Mouse (Mus musculus) fat pad, adult 2 months (tissue): ENCODE measurements at regions not wholly inside any gene's neighbourhood (a gene's known extent, or its start where the extent isn't known, plus 50 kb on each side); places are given as distances from the start of the nearest gene placed in this dataset.

ENCODE experiments used
- DNase-seq: peaks from one replicate; pipeline ENCODE4 v3.0.0-alpha.2; 2011; ENCODE audit warnings: low read depth, low spot score; ENCODE audit errors: extremely low read depth

GRCm38 (mm10) chr9:61713806-61714205, 200.5 kb downstream of the Rplp1 start:
- no peak for DNase-seq

- DNase-seq, result no peak
Measured at GRCm38 (mm10) chr9:61711296-61711695, 203.0 kb downstream of the Rplp1 start.

GRCm38 (mm10) chr9:61707875-61708274, 206.5 kb downstream of the Rplp1 start:
- DNase-seq, result no peak

GRCm38 (mm10) chr9:61707296-61707695, 207.0 kb downstream of the Rplp1 start:
- no peak for DNase-seq

- no peak for DNase-seq
Measured at GRCm38 (mm10) chr9:61706263-61706755, 208.0 kb downstream of the Rplp1 start.

- no peak for DNase-seq
Measured at GRCm38 (mm10) chr9:61705586-61706233, 208.6 kb downstream of the Rplp1 start.

GRCm38 (mm10) chr9:61703301-61703700, 211.0 kb downstream of the Rplp1 start:
- DNase-seq, result no peak

DNA sequence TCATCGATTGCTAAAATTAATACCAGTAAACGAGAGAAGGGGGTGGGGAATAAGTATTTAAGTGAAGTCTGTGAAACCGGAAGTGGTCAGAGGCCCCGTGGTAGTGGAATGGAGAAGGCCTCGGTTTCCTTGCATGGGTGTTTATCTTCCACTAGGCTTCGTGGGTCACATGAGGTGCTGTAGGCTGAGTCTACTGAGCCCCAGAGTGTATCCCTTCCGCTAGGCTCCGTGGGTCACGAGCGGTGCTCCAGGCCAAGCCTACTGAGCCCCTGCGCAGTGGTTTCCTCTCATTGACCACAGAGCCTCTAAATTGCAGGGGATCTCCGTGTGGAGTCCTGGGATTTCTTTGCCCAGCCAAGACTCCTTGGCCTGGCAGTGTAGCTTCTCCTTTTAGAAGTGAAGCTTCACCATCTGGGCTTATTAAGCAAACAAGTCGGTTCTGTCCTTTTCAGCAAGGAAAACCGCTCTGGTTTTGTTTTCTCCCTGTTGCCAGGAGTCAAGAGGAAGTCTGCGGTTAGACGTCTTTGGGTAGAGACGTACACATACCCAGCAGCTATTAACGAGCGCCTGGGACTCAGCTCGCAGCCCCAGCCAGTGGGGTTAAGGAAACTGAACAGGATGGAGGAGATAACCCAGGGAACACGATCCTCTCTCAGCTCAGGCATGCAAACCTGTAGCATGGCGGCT, 211.9 kb downstream of the Rplp1 start:
- no peak for DNase-seq

DNA sequence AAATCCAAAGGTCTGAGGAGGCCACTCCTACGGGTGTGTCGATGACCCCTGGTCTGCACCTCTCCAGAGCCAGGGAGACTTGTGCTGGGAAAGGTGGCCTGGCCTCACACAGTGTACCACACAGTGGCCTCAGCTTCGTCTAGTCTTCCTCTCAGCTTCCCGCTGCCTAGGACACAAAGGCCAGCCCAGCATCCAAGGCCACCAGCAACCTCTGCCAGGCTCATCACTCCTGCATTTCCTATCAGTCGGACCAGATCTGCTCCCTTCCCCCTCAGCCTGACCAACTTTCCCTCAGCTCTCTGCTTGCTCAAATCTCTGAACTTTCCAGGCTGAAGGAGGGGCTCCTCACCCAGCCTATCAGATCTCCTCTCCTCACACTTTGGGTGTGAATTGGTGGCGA, 213.8 kb downstream of the Rplp1 start:
- DNase-seq, result no peak

DNA sequence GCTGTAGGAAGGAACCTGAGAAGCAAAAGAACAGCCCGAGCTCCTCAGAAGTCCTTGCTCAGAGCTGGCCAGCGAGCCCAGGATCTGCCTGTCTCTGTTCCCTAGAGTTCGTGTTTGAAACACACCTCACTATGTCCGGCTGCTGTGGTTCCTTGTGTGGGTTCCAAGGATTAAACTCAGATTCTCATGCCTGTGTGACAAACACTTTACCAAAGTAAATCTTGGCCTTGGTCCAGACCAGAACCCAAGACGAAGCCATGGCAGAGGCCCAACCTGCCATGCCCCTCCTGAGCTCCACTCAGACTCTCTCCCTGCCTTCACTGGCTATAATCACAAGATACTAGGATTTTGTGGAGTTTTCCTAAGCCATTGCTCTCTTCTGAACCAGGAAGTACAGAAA, 214.7 kb downstream of the Rplp1 start:
- DNase-seq, result no peak

GRCm38 (mm10) chr9:61697959-61698358, 216.4 kb downstream of the Rplp1 start:
- no peak for DNase-seq

DNA sequence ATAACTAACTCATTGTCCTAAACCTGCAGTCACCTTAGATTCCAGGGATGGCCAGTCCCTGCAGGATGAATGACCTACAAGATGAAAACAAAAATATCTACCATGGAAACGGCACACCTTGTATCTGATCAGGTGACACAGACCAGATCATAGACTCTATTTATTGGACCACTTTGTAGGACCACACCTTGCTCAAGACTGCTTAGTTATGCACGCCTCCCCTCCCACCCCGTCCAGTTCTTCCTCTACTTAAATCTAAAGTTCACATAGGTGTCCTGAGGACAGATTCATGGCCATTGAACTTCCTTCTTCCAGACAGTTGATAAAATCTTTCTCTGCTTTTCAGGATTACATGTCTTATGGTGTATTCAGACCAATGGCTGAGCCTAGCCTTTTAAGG, 217.5 kb downstream of the Rplp1 start:
- DNase-seq, result no peak

DNA sequence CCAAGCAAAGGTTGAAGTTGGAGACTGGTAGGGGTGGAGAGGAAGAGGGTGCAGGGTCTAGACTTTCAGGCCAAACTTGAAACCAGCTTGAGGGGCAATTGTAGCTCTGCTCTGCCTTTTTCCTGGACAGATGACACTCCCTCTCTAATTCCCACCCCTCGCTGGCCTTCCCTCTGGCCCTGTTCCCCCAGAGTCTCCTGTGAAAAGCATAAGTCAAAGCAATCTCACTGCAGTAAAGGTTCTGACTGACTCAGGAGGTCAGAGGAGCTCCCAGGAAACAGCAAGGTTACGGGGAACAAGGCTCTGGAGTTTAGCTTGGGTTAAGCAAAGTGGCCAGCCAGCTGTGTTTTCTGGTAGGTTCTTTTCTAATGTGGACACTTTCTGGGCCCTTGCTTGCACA, 218.5 kb downstream of the Rplp1 start:
- DNase-seq, result no peak

- DNase-seq, result no peak
Measured at GRCm38 (mm10) chr9:61695381-61695791, 219.0 kb downstream of the Rplp1 start.

- no peak for DNase-seq
Measured at GRCm38 (mm10) chr9:61694206-61694605, 220.1 kb downstream of the Rplp1 start.

DNA sequence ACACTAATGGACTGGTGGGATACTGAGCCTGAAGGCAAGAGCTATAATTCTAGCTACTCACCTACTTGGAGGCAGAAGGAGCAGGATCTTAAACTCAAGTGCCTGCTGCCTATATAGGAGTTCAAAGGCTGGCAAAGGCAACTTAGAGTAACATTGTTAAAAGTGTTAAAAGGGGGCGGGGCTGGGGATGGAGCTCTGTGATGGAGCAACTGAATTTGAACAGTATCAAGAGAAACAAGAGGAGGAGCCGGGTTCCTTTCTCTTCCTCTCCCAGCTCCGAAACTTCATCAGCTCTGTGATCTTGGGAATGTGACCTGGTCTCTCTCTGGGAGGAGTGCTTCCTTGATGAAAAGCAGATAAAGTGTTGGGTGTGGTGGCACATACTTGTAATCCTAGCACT, 223.6 kb downstream of the Rplp1 start:
- DNase-seq, result no peak

DNA sequence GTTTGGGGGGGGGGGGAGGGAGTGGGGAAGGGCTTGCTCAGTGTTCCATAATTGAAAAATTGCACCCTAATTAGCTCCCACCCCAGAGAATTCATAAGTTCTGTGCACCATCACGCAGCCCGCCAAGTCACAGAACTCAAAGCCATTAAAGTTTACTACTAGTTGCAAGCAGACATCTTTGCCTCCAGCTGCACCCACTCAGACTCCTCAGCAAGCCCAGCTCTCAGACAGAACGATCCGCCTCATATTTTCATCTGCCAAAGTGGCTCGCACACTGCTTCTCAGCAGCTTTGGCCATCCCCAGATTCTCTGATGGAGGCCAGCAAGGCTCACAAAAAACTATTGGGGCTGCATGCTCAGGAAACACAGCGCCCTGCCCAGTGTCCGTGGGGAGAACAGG, 224.4 kb downstream of the Rplp1 start:
- DNase-seq, result no peak

DNA sequence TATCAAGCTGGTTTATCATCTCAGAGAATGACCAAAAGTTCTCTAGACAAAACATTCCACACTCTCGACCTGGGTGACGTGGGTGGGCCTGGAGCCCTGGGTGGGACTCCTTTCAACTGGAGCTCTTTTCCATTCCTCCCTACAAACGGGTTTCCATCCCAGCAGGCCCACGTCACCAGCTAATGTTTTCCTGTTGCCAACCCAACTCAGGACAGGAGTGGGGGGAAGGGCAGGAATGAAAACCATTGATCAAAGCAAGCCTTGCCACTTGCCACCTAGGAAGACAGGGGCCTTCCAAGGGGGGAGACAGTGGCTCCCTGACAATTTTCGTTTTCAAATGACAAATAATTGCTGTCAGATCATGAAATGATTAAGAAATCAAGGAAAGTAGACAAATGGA, 224.8 kb downstream of the Rplp1 start:
- no peak for DNase-seq

DNA sequence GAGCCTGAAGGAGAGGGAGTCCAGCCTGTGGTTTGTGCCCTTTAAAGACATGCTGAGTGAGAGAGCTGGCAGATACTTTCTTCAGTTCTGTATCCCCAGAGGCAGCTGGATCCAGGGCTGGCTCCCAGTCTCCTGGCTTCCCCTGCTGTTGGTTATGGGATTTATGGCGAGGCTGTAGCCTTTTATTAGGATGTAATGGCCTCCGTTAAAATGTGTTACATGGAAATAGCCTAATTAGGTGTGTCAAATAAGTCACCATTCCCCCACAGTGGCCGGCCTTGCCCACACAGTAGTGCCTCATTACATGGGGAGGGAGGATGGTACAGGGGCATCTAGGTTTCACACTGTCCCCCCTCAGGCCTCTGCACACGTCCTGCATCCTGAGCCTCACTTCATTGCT, 230.8 kb downstream of the Rplp1 start:
- DNase-seq, result no peak

DNA sequence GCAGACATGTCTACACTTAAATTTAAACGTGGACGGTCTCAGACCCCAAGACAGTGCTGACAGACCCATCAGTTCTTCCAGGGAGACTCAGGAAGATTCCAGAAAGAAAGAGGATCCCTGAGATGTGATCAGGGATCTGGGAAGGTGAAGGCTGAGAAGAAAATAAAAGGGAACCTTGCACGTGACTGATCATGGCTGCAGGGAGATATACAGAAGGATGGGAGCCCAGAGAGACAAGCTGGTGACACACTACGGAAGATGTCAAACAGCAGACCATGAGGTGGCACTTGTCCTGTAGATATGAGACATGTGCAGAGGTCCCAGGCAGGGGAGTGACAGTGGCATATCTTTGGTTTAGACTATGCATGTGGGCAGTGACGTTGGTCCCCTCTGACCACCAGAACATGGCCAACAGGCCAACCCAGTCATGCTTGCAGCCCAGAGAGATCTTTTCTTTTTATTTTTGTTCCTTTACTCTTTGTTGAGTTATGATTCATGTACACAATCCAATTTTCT, 231.5 kb downstream of the Rplp1 start:
- DNase-seq, result no peak

DNA sequence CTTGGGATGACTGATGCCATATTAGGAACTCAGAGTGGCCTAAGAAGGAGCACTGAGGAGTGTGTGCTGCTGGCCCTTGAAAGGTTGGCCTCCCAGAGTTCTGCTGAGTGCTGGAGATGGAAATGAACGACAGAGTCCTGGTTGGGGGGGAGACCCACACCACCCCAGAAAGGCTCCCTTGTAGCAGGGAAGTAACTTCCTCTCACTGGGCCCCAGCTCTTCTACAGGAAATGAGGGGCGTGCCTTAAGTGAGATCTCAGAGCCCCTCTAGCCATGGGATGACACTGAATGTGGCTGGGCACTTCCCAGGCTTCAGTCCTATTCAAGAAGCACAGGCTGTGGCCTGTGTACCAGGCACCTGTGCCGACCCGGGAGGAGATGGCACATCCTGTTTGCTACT, 232.0 kb downstream of the Rplp1 start:
- no peak for DNase-seq

DNA sequence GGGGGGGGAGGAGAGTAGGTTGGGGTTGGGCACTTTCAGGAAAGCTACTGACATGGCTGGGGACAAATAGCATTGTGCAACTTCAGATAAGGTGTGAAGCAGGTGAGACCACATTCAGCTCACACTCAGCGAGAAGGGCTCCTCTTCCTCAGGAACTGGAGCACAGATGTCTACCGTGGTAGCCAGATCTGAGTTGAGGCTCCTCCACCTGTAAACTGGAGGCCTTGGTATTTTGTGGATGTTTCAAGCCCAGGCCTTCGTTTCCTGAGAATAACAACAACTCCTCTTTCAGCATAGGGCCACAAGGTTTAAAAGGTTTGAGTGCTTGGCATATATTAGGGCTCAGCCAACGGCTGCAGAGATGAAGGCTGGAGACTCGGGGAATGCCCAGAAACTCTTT, 232.9 kb downstream of the Rplp1 start:
- no peak for DNase-seq
